Mouse (Mus musculus) CD4-positive naive resting alpha-beta T cell, adult 57 days (primary cell): ENCODE results near the gene Smarcal1. TPM values are rescaled to one million over a fixed set of nuclear protein-coding genes. Genes with fewer than 3 reads are reported as not detected.

Experiments
- total RNA-seq: library from RNA; stranded (reverse); gene quantifications from one replicate; pipeline ENCODE4 v1.2.4, GENCODE M21; 2023

Gene Smarcal1
- total RNA-seq: 39.6 TPM

GRCm38 (mm10) chr1:72582947-72583731 is at the start of gene Smarcal1:
TSS of gene Smarcal1 (plus strand) at chr1:72583251.

GRCm38 (mm10) chr1:72536611-72537351 is 46.3 kb upstream of the Smarcal1 start, which contains the start of gene March4:
TSS of gene March4 (minus strand) at chr1:72536930.

Other genes starting within 250 kb of the Smarcal1 start
- gene March4, start 46.3 kb upstream of the Smarcal1 start, total RNA-seq: not detected
- not detected for gene Ankar, start 117.3 kb downstream of the Smarcal1 start, total RNA-seq
- gene Rpl37a, start 128.0 kb downstream of the Smarcal1 start, total RNA-seq: 3,321 TPM
- not detected for gene Igfbp2, start 241.3 kb downstream of the Smarcal1 start, total RNA-seq